Mouse (Mus musculus): ENCODE measurements around the gene Sbpl. TPM values are rescaled to one million over a fixed set of nuclear protein-coding genes. Genes with fewer than 3 reads are reported as not detected.
"Not testable (repeated sequence)": the region's sequence is repeated elsewhere in the genome, so short reads cannot be mapped to it uniquely, and the experiment has no call there.

The Sbpl gene
- polyA plus RNA-seq, 1 experiment from 2014 or later: not detected

- H3K36me3 ChIP-seq: no peaks in the 10 kb centered on the region
- H3K9me3 ChIP-seq (replicated peaks): no peaks in the 10 kb centered on the region
- no peak within 1 kb of the TSS for H3K27ac ChIP-seq (replicated peaks)
- H3K27me3 ChIP-seq (ENCODE audit: low read depth, poor library complexity, severe bottlenecking): no peaks in the 10 kb centered on the region
- H3K4me3 ChIP-seq: no peak within 1 kb of the TSS
- no peak for DNase-seq (ENCODE audit: low spot score)
- H3K4me1 ChIP-seq: peaks cover 11% of the 10 kb centered on the region
- 81% methylated on average over 10 of the region's 10 CpGs for WGBS
Observed at GRCm38 (mm10) chr17:23980297-23980909, 25.3 kb upstream of the Sbpl start, which contains the start of gene Prss30. Gene Prss30 (minus strand): TSS chr17:23980566.

- H3K27me3 ChIP-seq (ENCODE audit: low read depth, poor library complexity, severe bottlenecking): no peaks in the 10 kb centered on the region
- WGBS: 64% methylated on average over 3 of the region's 3 CpGs
Observed at GRCm38 (mm10) chr17:23979471-23979870, 24.4 kb upstream of the Sbpl start.

GRCm38 (mm10) chr17:23976665-23977064 lies 21.6 kb upstream of the Sbpl start:
- DNase-seq (ENCODE audit: low spot score): no peak
- WGBS: 83% methylated on average over 4 of the region's 4 CpGs
- Histone ChIP-seq H3K4me1 (peaks cover 8% of the 10 kb centered on the region), H3K4me3 (no peak overlapping the region), H3K27me3 (ENCODE audit: low read depth, poor library complexity, severe bottlenecking) (no peaks in the 10 kb centered on the region), H3K27ac (replicated peaks) (no peak overlapping the region), H3K36me3 (no peaks in the 10 kb centered on the region), H3K9me3 (replicated peaks) (no peaks in the 10 kb centered on the region)

More at GRCm38 (mm10) chr17:23979471-23979870, 24.4 kb upstream of the Sbpl start:
- H3K4me3 ChIP-seq: no peak overlapping the region
- H3K36me3 ChIP-seq: no peaks in the 10 kb centered on the region
- peaks cover 11% of the 10 kb centered on the region for H3K4me1 ChIP-seq
- H3K27ac ChIP-seq (replicated peaks): no peak overlapping the region
- no peak for DNase-seq (ENCODE audit: low spot score)
- H3K9me3 ChIP-seq (replicated peaks): no peaks in the 10 kb centered on the region

GRCm38 (mm10) chr17:23971315-23971714 lies 16.2 kb upstream of the Sbpl start:
- Histone ChIP-seq H3K4me1 (no peaks in the 10 kb centered on the region), H3K27ac (replicated peaks) (no peak overlapping the region), H3K9me3 (replicated peaks) (no peaks in the 10 kb centered on the region), H3K36me3 (no peaks in the 10 kb centered on the region), H3K4me3 (no peak overlapping the region), H3K27me3 (ENCODE audit: low read depth, poor library complexity, severe bottlenecking) (no peaks in the 10 kb centered on the region)
- DNase-seq (ENCODE audit: low spot score): no peak
- 88% methylated on average over 9 of the region's 9 CpGs for WGBS

GRCm38 (mm10) chr17:23969231-23969630 lies 14.2 kb upstream of the Sbpl start:
- no peaks in the 10 kb centered on the region for H3K9me3 ChIP-seq (replicated peaks)
- H3K4me1 ChIP-seq: peaks cover 8% of the 10 kb centered on the region
- 3% methylated on average over 1 of the region's 1 CpGs for WGBS
- no peak overlapping the region for H3K27ac ChIP-seq (replicated peaks)
- peak; percentile 70 for DNase-seq (ENCODE audit: low spot score)
- no peak overlapping the region for H3K4me3 ChIP-seq
- H3K36me3 ChIP-seq: no peaks in the 10 kb centered on the region
- no peaks in the 10 kb centered on the region for H3K27me3 ChIP-seq (ENCODE audit: low read depth, poor library complexity, severe bottlenecking)

GRCm38 (mm10) chr17:23968780-23969179 lies 13.7 kb upstream of the Sbpl start:
- peaks cover 8% of the 10 kb centered on the region for H3K4me1 ChIP-seq
- 50% methylated on average over 2 of the region's 2 CpGs for WGBS
- DNase-seq (ENCODE audit: low spot score): no peak

GRCm38 (mm10) chr17:23966658-23967401 lies 11.8 kb upstream of the Sbpl start:
- no peaks in the 10 kb centered on the region for H3K36me3 ChIP-seq
- peaks cover 8% of the 10 kb centered on the region for H3K4me1 ChIP-seq
- H3K27ac ChIP-seq (replicated peaks): no peak overlapping the region
- no peak overlapping the region for H3K4me3 ChIP-seq
- 88% methylated on average over 10 of the region's 10 CpGs for WGBS
- H3K27me3 ChIP-seq (ENCODE audit: low read depth, poor library complexity, severe bottlenecking): no peaks in the 10 kb centered on the region
- DNase-seq (ENCODE audit: low spot score): no peak
- no peaks in the 10 kb centered on the region for H3K9me3 ChIP-seq (replicated peaks)

More at GRCm38 (mm10) chr17:23968780-23969179, 13.7 kb upstream of the Sbpl start:
- Histone ChIP-seq H3K9me3 (replicated peaks) (no peaks in the 10 kb centered on the region), H3K27ac (replicated peaks) (no peak overlapping the region), H3K27me3 (ENCODE audit: low read depth, poor library complexity, severe bottlenecking) (no peaks in the 10 kb centered on the region), H3K4me3 (no peak overlapping the region), H3K36me3 (no peaks in the 10 kb centered on the region)

- Histone ChIP-seq H3K4me1 (peaks cover 8% of the 10 kb centered on the region), H3K4me3 (no peak overlapping the region), H3K9me3 (replicated peaks) (no peaks in the 10 kb centered on the region), H3K27ac (replicated peaks) (no peak overlapping the region), H3K27me3 (ENCODE audit: low read depth, poor library complexity, severe bottlenecking) (no peaks in the 10 kb centered on the region), H3K36me3 (no peaks in the 10 kb centered on the region)
- no peak for DNase-seq (ENCODE audit: low spot score)
- WGBS: 45% methylated on average over 6 of the region's 6 CpGs
Observed at GRCm38 (mm10) chr17:23965805-23966425, 10.8 kb upstream of the Sbpl start.

GRCm38 (mm10) chr17:23961573-23962122 lies 6.6 kb upstream of the Sbpl start:
- 60% methylated on average over 4 of the region's 4 CpGs for WGBS
- Histone ChIP-seq H3K4me1 (peaks cover 13% of the 10 kb centered on the region), H3K27me3 (ENCODE audit: low read depth, poor library complexity, severe bottlenecking) (peaks cover 3% of the 10 kb centered on the region; the same call in 1 of the 2 replicates), H3K9me3 (replicated peaks) (no peaks in the 10 kb centered on the region), H3K36me3 (no peaks in the 10 kb centered on the region), H3K27ac (replicated peaks) (no peak overlapping the region), H3K4me3 (no peak overlapping the region)
- DNase-seq (ENCODE audit: low spot score): no peak

- peak; percentile 86 for DNase-seq (ENCODE audit: low spot score)
- Histone ChIP-seq H3K4me1 (peaks cover 5% of the 10 kb centered on the region; the same call in 1 of the 2 replicates), H3K9me3 (replicated peaks) (no peaks in the 10 kb centered on the region), H3K27ac (replicated peaks) (peak overlapping the region; percentile 72), H3K36me3 (no peaks in the 10 kb centered on the region), H3K27me3 (ENCODE audit: low read depth, poor library complexity, severe bottlenecking) (peaks cover 3% of the 10 kb centered on the region; the same call in 1 of the 2 replicates), H3K4me3 (no peak overlapping the region)
- 41% methylated on average over 3 of the region's 3 CpGs for WGBS
Observed at GRCm38 (mm10) chr17:23960084-23960738, 5.1 kb upstream of the Sbpl start.

GRCm38 (mm10) chr17:23950828-23951227 lies 4.2 kb downstream of the Sbpl start:
- H3K9me3 ChIP-seq (replicated peaks); H3K36me3 ChIP-seq; H3K27ac ChIP-seq (replicated peaks); H3K4me3 ChIP-seq; DNase-seq (ENCODE audit: low spot score); H3K27me3 ChIP-seq (ENCODE audit: low read depth, poor library complexity, severe bottlenecking); H3K4me1 ChIP-seq: not testable (repeated sequence)
- WGBS: 81% methylated on average over 4 of the region's 4 CpGs

- H3K36me3 ChIP-seq: no peaks in the 10 kb centered on the region
- H3K27ac ChIP-seq (replicated peaks): no peak overlapping the region
- DNase-seq (ENCODE audit: low spot score): no peak
- no peaks in the 10 kb centered on the region for H3K4me1 ChIP-seq
- 75% methylated on average over 2 of the region's 2 CpGs for WGBS
- H3K4me3 ChIP-seq: no peak overlapping the region
- no peaks in the 10 kb centered on the region for H3K27me3 ChIP-seq (ENCODE audit: low read depth, poor library complexity, severe bottlenecking)
- H3K9me3 ChIP-seq (replicated peaks): no peaks in the 10 kb centered on the region
Observed at GRCm38 (mm10) chr17:23949068-23949467, 6.0 kb downstream of the Sbpl start.
